Mouse (Mus musculus): ENCODE measurements around the gene Ovch2. TPM values are rescaled to one million over a fixed set of nuclear protein-coding genes. Genes with fewer than 3 reads are reported as not detected.
"Not testable (repeated sequence)": the region's sequence is repeated elsewhere in the genome, so short reads cannot be mapped to it uniquely, and the experiment has no call there.

The Ovch2 gene
- not detected in 2 replicates for polyA plus RNA-seq (2016; fragmentation: Nextera tagmentation; extraction: Ambion mirVana)

GRCm38 (mm10) chr7:107801108-107801507 lies at the start of gene Ovch2:
Ovch2 (minus strand) TSS chr7:107801208.
- no peaks in the 10 kb centered on the region for H3K36me3 ChIP-seq
- no peaks in the 10 kb centered on the region for H3K4me1 ChIP-seq (replicated peaks)
- WGBS = 89% methylated on average over 2 of the region's 2 CpGs
- H3K27ac ChIP-seq = no peak within 1 kb of the TSS
- no peaks in the 10 kb centered on the region for H3K9me3 ChIP-seq
- H3K4me3 ChIP-seq = no peak within 1 kb of the TSS
- DNase-seq (ENCODE audit: low spot score) = no peak
- H3K27me3 ChIP-seq (ENCODE audit: insufficient read depth, poor library complexity, severe bottlenecking) = no peaks in the 10 kb centered on the region

GRCm38 (mm10) chr7:107847390-107847789 lies 46.4 kb upstream of the Ovch2 start, which contains the start of gene Olfr470:
Olfr470 (minus strand) TSS chr7:107847490.
- H3K27ac ChIP-seq = not testable (repeated sequence)

GRCm38 (mm10) chr7:107841719-107842118 lies 40.7 kb upstream of the Ovch2 start:
- no peak overlapping the region for H3K27ac ChIP-seq
- H3K4me3 ChIP-seq = no peak overlapping the region
- no peaks in the 10 kb centered on the region for H3K9me3 ChIP-seq
- H3K4me1 ChIP-seq (replicated peaks) = no peaks in the 10 kb centered on the region
- no peaks in the 10 kb centered on the region for H3K27me3 ChIP-seq (ENCODE audit: insufficient read depth, poor library complexity, severe bottlenecking)
- 82% methylated on average over 1 of the region's 1 CpGs for WGBS
- no peak for DNase-seq (ENCODE audit: low spot score)
- no peaks in the 10 kb centered on the region for H3K36me3 ChIP-seq

More at GRCm38 (mm10) chr7:107847390-107847789, 46.4 kb upstream of the Ovch2 start, which contains the start of gene Olfr470:
- not testable (repeated sequence) for H3K36me3 ChIP-seq; H3K4me1 ChIP-seq (replicated peaks); DNase-seq (ENCODE audit: low spot score); H3K9me3 ChIP-seq; H3K27me3 ChIP-seq (ENCODE audit: insufficient read depth, poor library complexity, severe bottlenecking); H3K4me3 ChIP-seq
- 87% methylated on average over 1 of the region's 1 CpGs for WGBS

GRCm38 (mm10) chr7:107825441-107825840 lies 24.4 kb upstream of the Ovch2 start, which contains the start of gene Olfr469:
Olfr469 (minus strand) TSS chr7:107825541.
- H3K27ac ChIP-seq; H3K9me3 ChIP-seq; H3K27me3 ChIP-seq (ENCODE audit: insufficient read depth, poor library complexity, severe bottlenecking); H3K4me1 ChIP-seq (replicated peaks); H3K4me3 ChIP-seq; DNase-seq (ENCODE audit: low spot score); H3K36me3 ChIP-seq: not testable (repeated sequence)

- WGBS = 63% methylated on average over 2 of the region's 2 CpGs
- H3K27me3 ChIP-seq (ENCODE audit: insufficient read depth, poor library complexity, severe bottlenecking); H3K4me1 ChIP-seq (replicated peaks); H3K9me3 ChIP-seq; H3K36me3 ChIP-seq; H3K27ac ChIP-seq; DNase-seq (ENCODE audit: low spot score); H3K4me3 ChIP-seq: not testable (repeated sequence)
Observed at GRCm38 (mm10) chr7:107823867-107824266, 22.9 kb upstream of the Ovch2 start.

GRCm38 (mm10) chr7:107819442-107819841 lies 18.4 kb upstream of the Ovch2 start:
- H3K36me3 ChIP-seq = no peaks in the 10 kb centered on the region
- H3K4me3 ChIP-seq = no peak overlapping the region
- H3K27ac ChIP-seq = no peak overlapping the region
- H3K27me3 ChIP-seq (ENCODE audit: insufficient read depth, poor library complexity, severe bottlenecking) = no peaks in the 10 kb centered on the region
- H3K4me1 ChIP-seq (replicated peaks) = no peaks in the 10 kb centered on the region
- no peak for DNase-seq (ENCODE audit: low spot score)
- H3K9me3 ChIP-seq = no peaks in the 10 kb centered on the region

GRCm38 (mm10) chr7:107811963-107812362 lies 11.0 kb upstream of the Ovch2 start, which contains the start of gene Olfr467:
Olfr467 (plus strand) TSS chr7:107812263.
- H3K27me3 ChIP-seq (ENCODE audit: insufficient read depth, poor library complexity, severe bottlenecking) = no peaks in the 10 kb centered on the region
- no peak for DNase-seq (ENCODE audit: low spot score)
- H3K4me3 ChIP-seq = no peak within 1 kb of the TSS
- no peak within 1 kb of the TSS for H3K27ac ChIP-seq
- no peaks in the 10 kb centered on the region for H3K4me1 ChIP-seq (replicated peaks)
- no peaks in the 10 kb centered on the region for H3K36me3 ChIP-seq
- H3K9me3 ChIP-seq = no peaks in the 10 kb centered on the region

- 71% methylated on average over 3 of the region's 3 CpGs for WGBS
- no peaks in the 10 kb centered on the region for H3K4me1 ChIP-seq (replicated peaks)
- no peak overlapping the region for H3K27ac ChIP-seq
- H3K27me3 ChIP-seq (ENCODE audit: insufficient read depth, poor library complexity, severe bottlenecking) = no peaks in the 10 kb centered on the region
- H3K4me3 ChIP-seq = no peak overlapping the region
- DNase-seq (ENCODE audit: low spot score) = no peak
- H3K36me3 ChIP-seq = no peaks in the 10 kb centered on the region
- no peaks in the 10 kb centered on the region for H3K9me3 ChIP-seq
Observed at GRCm38 (mm10) chr7:107802138-107802537, 1.1 kb upstream of the Ovch2 start.

GRCm38 (mm10) chr7:107796500-107796899 lies 4.5 kb downstream of the Ovch2 start:
- Histone ChIP-seq H3K36me3 (no peaks in the 10 kb centered on the region), H3K27ac (no peak overlapping the region), H3K9me3 (no peaks in the 10 kb centered on the region), H3K27me3 (ENCODE audit: insufficient read depth, poor library complexity, severe bottlenecking) (no peaks in the 10 kb centered on the region), H3K4me3 (no peak overlapping the region), H3K4me1 (replicated peaks) (no peaks in the 10 kb centered on the region)
- 87% methylated on average over 2 of the region's 2 CpGs for WGBS
- no peak for DNase-seq (ENCODE audit: low spot score)

GRCm38 (mm10) chr7:107787977-107788620 lies 12.9 kb downstream of the Ovch2 start:
- no peak for DNase-seq (ENCODE audit: low spot score)
- 63% methylated on average over 3 of the region's 3 CpGs for WGBS
- Histone ChIP-seq H3K4me1 (replicated peaks) (no peaks in the 10 kb centered on the region), H3K9me3 (no peaks in the 10 kb centered on the region), H3K27me3 (ENCODE audit: insufficient read depth, poor library complexity, severe bottlenecking) (no peaks in the 10 kb centered on the region), H3K4me3 (no peak overlapping the region), H3K36me3 (no peaks in the 10 kb centered on the region), H3K27ac (no peak overlapping the region)

- H3K27me3 ChIP-seq (ENCODE audit: insufficient read depth, poor library complexity, severe bottlenecking) = no peaks in the 10 kb centered on the region
- DNase-seq (ENCODE audit: low spot score) = no peak
- 45% methylated on average over 4 of the region's 4 CpGs for WGBS
- H3K27ac ChIP-seq = no peak overlapping the region
- H3K4me1 ChIP-seq (replicated peaks) = no peaks in the 10 kb centered on the region
- no peaks in the 10 kb centered on the region for H3K9me3 ChIP-seq
- H3K36me3 ChIP-seq = no peaks in the 10 kb centered on the region
- H3K4me3 ChIP-seq = no peak overlapping the region
Observed at GRCm38 (mm10) chr7:107779611-107780010, 21.4 kb downstream of the Ovch2 start.

- Histone ChIP-seq H3K9me3 (no peaks in the 10 kb centered on the region), H3K4me3 (no peak overlapping the region), H3K4me1 (replicated peaks) (no peaks in the 10 kb centered on the region), H3K27ac (no peak overlapping the region), H3K36me3 (no peaks in the 10 kb centered on the region), H3K27me3 (ENCODE audit: insufficient read depth, poor library complexity, severe bottlenecking) (no peaks in the 10 kb centered on the region)
- 94% methylated on average over 1 of the region's 1 CpGs for WGBS
- DNase-seq (ENCODE audit: low spot score) = no peak
Observed at GRCm38 (mm10) chr7:107778216-107778615, 22.8 kb downstream of the Ovch2 start.

- no peaks in the 10 kb centered on the region for H3K36me3 ChIP-seq
Observed at GRCm38 (mm10) chr7:107770812-107771211, 30.2 kb downstream of the Ovch2 start.

More at GRCm38 (mm10) chr7:107770812-107771211, 30.2 kb downstream of the Ovch2 start:
- Histone ChIP-seq H3K4me1 (replicated peaks) (0 out of 2 replicates have a peak, but pooled peaks cover 6% of the 10 kb centered on the region), H3K27ac (no peak overlapping the region), H3K4me3 (no peak overlapping the region), H3K27me3 (ENCODE audit: insufficient read depth, poor library complexity, severe bottlenecking) (no peaks in the 10 kb centered on the region), H3K9me3 (no peaks in the 10 kb centered on the region)
- no peak for DNase-seq (ENCODE audit: low spot score)
- WGBS = 65% methylated on average over 6 of the region's 6 CpGs

Measured in hindbrain, embryonic 10.5 days (tissue).